Mouse (Mus musculus) bone marrow macrophage, adult 2 months (primary cell): Measurements from ENCODE around the gene Fam228a.

Source experiments
- CTCF ChIP-seq: IDR thresholded peaks from 2 replicates; pipeline ENCODE4 v1.5.1; 2012; ENCODE audit warnings: low read depth, mild to moderate bottlenecking, low read length, moderate library complexity
- POLR2A ChIP-seq: IDR thresholded peaks from 2 replicates; pipeline ENCODE4 v1.6.1; 2012; ENCODE audit warnings: mild to moderate bottlenecking, low read depth, low read length, borderline replicate concordance

- TF ChIP-seq POLR2A = no peak
- TF ChIP-seq CTCF = no peak
Measured at GRCm38 (mm10) chr12:4780245-4780644, 42.0 kb upstream of the Fam228a start.
